Mouse (Mus musculus): ENCODE measurements around the gene Jsrp1.
"Not testable (repeated sequence)": the region's sequence is repeated elsewhere in the genome, so short reads cannot be mapped to it uniquely, and the experiment has no call there.

Jsrp1 gene

GRCm38 (mm10) chr10:80835617-80836016, 22.3 kb upstream of the Jsrp1 start:
- in situ Hi-C loops (cut with MboI, MseI): loop anchor here in 1 of 2 experiments (5.0 kb wide), 1 partner anchor 42 kb away; no protein-coding TSS in a partner anchor

- in situ Hi-C loops (cut with MboI, MseI): no loop called here
These were observed 19.5 kb upstream of the Jsrp1 start for GRCm38 (mm10) chr10:80832818-80833217.

- in situ Hi-C loops (cut with MboI, MseI): no loop called here
These were observed 17.8 kb upstream of the Jsrp1 start for GRCm38 (mm10) chr10:80831136-80831535.

GRCm38 (mm10) chr10:80829359-80830278, 16.3 kb upstream of the Jsrp1 start:
- in situ Hi-C loops (cut with MboI, MseI): no loop called here

- in situ Hi-C loops (cut with MboI, MseI): not testable (repeated sequence)
These were observed 15.3 kb upstream of the Jsrp1 start for GRCm38 (mm10) chr10:80828587-80828986.

- in situ Hi-C loops (cut with MboI, MseI): no loop called here
These were observed 14.6 kb upstream of the Jsrp1 start for GRCm38 (mm10) chr10:80827870-80828420.

- in situ Hi-C loops (cut with MboI, MseI): no loop called here
These were observed 14.0 kb upstream of the Jsrp1 start for GRCm38 (mm10) chr10:80827063-80827869.

GRCm38 (mm10) chr10:80826151-80827062, 13.1 kb upstream of the Jsrp1 start, which contains the start of gene Oaz1:
Gene Oaz1, plus strand, starts transcription at chr10:80826656.
- in situ Hi-C loops (cut with MboI, MseI): no loop called here

GRCm38 (mm10) chr10:80824827-80825226, 11.5 kb upstream of the Jsrp1 start:
- in situ Hi-C loops (cut with MboI, MseI): no loop called here

GRCm38 (mm10) chr10:80823847-80824643, 10.7 kb upstream of the Jsrp1 start:
- in situ Hi-C loops (cut with MboI, MseI): no loop called here

- in situ Hi-C loops (cut with MboI, MseI): no loop called here
These were observed 10.0 kb upstream of the Jsrp1 start for GRCm38 (mm10) chr10:80823316-80823715.

- in situ Hi-C loops (cut with MboI, MseI): no loop called here
These were observed 9.2 kb upstream of the Jsrp1 start for GRCm38 (mm10) chr10:80822528-80822927.

GRCm38 (mm10) chr10:80821991-80822390, 8.7 kb upstream of the Jsrp1 start:
- in situ Hi-C loops (cut with MboI, MseI): no loop called here

GRCm38 (mm10) chr10:80819406-80819805, 6.1 kb upstream of the Jsrp1 start:
- in situ Hi-C loops (cut with MboI, MseI): no loop called here

- in situ Hi-C loops (cut with MboI, MseI): no loop called here
These were observed 5.4 kb upstream of the Jsrp1 start for GRCm38 (mm10) chr10:80818599-80819281.

- in situ Hi-C loops (cut with MboI, MseI): not testable (repeated sequence)
These were observed 4.7 kb upstream of the Jsrp1 start for GRCm38 (mm10) chr10:80817955-80818354.

- in situ Hi-C loops (cut with MboI, MseI): no loop called here
These were observed 3.9 kb upstream of the Jsrp1 start for GRCm38 (mm10) chr10:80817164-80817563.

- in situ Hi-C loops (cut with MboI, MseI): not testable (repeated sequence)
These were observed 3.0 kb upstream of the Jsrp1 start for GRCm38 (mm10) chr10:80816303-80816702.

GRCm38 (mm10) chr10:80814800-80815199, 1.5 kb upstream of the Jsrp1 start:
- in situ Hi-C loops (cut with MboI, MseI): loop anchor here in 1 of 2 experiments (5.0 kb wide), 2 partner anchors 63 to 178 kb away; no protein-coding TSS in a partner anchor
